8 mouse cellular contexts compared by ENCODE assay signal in genomic region chr8:84902920-84903661, GRCm38 (mm10). TPM values are rescaled to one million over a fixed set of nuclear protein-coding genes. Genes with fewer than 3 reads are reported as not detected.
DNase-seq lines count a peak whose midpoint lies in the region; ATAC-seq and TF ChIP-seq lines count a peak whose summit lies in the region.

No protein-coding gene starts in this region.

- peak overlapping the region; percentile 90 for H3K27ac ChIP-seq in lung, embryonic 15.5 days
- no peak overlapping the region for H3K27ac ChIP-seq in olfactory bulb, adult 2 months (ENCODE audit: insufficient read depth, low read depth, low read length)

- DNase-seq in MN1 (ENCODE audit: low spot score), result peak; percentile 92
- DNase-seq in cerebellum, adult 8-10 months, result peak; percentile 97
- peak; percentile 87 for DNase-seq in forelimb bud, embryonic 11.5 days (ENCODE audit: low read depth, low spot score)
- peak; percentile 78 for DNase-seq in layer of hippocampus, adult 9-10 months (ENCODE audit: low spot score)
- peak; percentile 88 to 90 for DNase-seq in thymus, adult 18-20 months

- peak; percentile 94 for TF ChIP-seq CTCF in olfactory bulb, adult 2 months (IDR thresholded peaks at IDR 0.05; ENCODE audit: insufficient read depth, low read depth, low read length)

- no peak for TF ChIP-seq POLR2A in olfactory bulb, adult 2 months (IDR thresholded peaks at IDR 0.05; ENCODE audit: insufficient read depth, low read depth, low read length)

- no peaks in the 10 kb centered on the region for H3K36me3 ChIP-seq in lung, embryonic 15.5 days

- H3K4me2 ChIP-seq in lung, embryonic 15.5 days, result peak overlapping the region; percentile 99

- H3K27me3 ChIP-seq in lung, embryonic 15.5 days, result no peaks in the 10 kb centered on the region

- peak; percentile 86 to 89 for ATAC-seq in hematopoietic stem cell, adult 5-6 weeks (replicated peaks in 1 of 2; ENCODE audit: insufficient read depth in 1 of 2, low FRiP score in 2 of 2, low TSS enrichment in 1 of 2, low read depth in 1 of 2, poor library complexity in 2 of 2, severe bottlenecking in 2 of 2)
- ATAC-seq in lung, embryonic 15.5 days (ENCODE audit: borderline replicate concordance, extremely low read depth, low FRiP score, low TSS enrichment), result peak; percentile 89

- H3K4me3 ChIP-seq in lung, embryonic 15.5 days, result peak overlapping the region; percentile 73
- H3K4me3 ChIP-seq in olfactory bulb, adult 2 months (ENCODE audit: insufficient read depth, low read depth, low read length), result peak overlapping the region; percentile 58

- H3K9me3 ChIP-seq in lung, embryonic 15.5 days, result no peaks in the 10 kb centered on the region

- peak overlapping the region; percentile 88 for H3K9ac ChIP-seq in lung, embryonic 15.5 days

- under 1% methylated on average over 68 of the region's 68 CpGs for WGBS in lung, embryonic 15.5 days
- WGBS in olfactory bulb, adult 2 months, result under 1% methylated on average over 67 of the region's 68 CpGs

- peaks cover 13% of the 10 kb centered on the region for H3K4me1 ChIP-seq in lung, embryonic 15.5 days
- H3K4me1 ChIP-seq in olfactory bulb, adult 2 months (ENCODE audit: control insufficient read depth, insufficient read depth, low read length), result peaks cover 3% of the 10 kb centered on the region; the same call in 1 of the 2 replicates

RNA-seq across cellular contexts. Expression of gene Klf1, which starts 1.4 kb away (rescaled TPM):
- 4.1 and 30.6 TPM in 2 replicates for total RNA-seq in hematopoietic stem cell, adult 5-6 weeks (2017)
- 1.6 and 3.1 TPM in 2 replicates for polyA plus RNA-seq in lung, embryonic 15.5 days (2015; fragmentation: Nextera tagmentation; extraction: Ambion mirVana)
- polyA plus RNA-seq in olfactory bulb, adult 2 months (2012; ENCODE audit: insufficient read depth, insufficient read length, low replicate concordance, missing spikeins), result not detected in 2 replicates

RNA-seq across cellular contexts. Expression of gene Dnase2a, which starts 5.3 kb away (rescaled TPM):
- 27.8 and 50.0 TPM in 2 replicates for total RNA-seq in hematopoietic stem cell, adult 5-6 weeks (2017)
- polyA plus RNA-seq in lung, embryonic 15.5 days (2015; fragmentation: Nextera tagmentation; extraction: Ambion mirVana), result 14.8 and 15.4 TPM in 2 replicates
- polyA plus RNA-seq in olfactory bulb, adult 2 months (2012; ENCODE audit: insufficient read depth, insufficient read length, low replicate concordance, missing spikeins), result not detected in 2 replicates

RNA-seq across cellular contexts. Expression of gene Gcdh, which starts 9.4 kb away (rescaled TPM):
- total RNA-seq in hematopoietic stem cell, adult 5-6 weeks (2017), result 29.5 and 37.4 TPM in 2 replicates
- polyA plus RNA-seq in lung, embryonic 15.5 days (2015; fragmentation: Nextera tagmentation; extraction: Ambion mirVana), result 34.9 and 35.7 TPM in 2 replicates
- not detected in 2 replicates for polyA plus RNA-seq in olfactory bulb, adult 2 months (2012; ENCODE audit: insufficient read depth, insufficient read length, low replicate concordance, missing spikeins)

RNA-seq across cellular contexts. Expression of gene Syce2, which starts 31.2 kb away (rescaled TPM):
- total RNA-seq in hematopoietic stem cell, adult 5-6 weeks (2017), result 93.5 and 127 TPM in 2 replicates
- polyA plus RNA-seq in lung, embryonic 15.5 days (2015; fragmentation: Nextera tagmentation; extraction: Ambion mirVana), result 69.6 and 72.1 TPM in 2 replicates
- not detected in 2 replicates for polyA plus RNA-seq in olfactory bulb, adult 2 months (2012; ENCODE audit: insufficient read depth, insufficient read length, low replicate concordance, missing spikeins)

RNA-seq across cellular contexts. Expression of gene Mast1, which starts 34.1 kb away (rescaled TPM):
- 0.10 TPM in 1 of 2 replicates, not detected in the other for total RNA-seq in hematopoietic stem cell, adult 5-6 weeks (2017)
- polyA plus RNA-seq in lung, embryonic 15.5 days (2015; fragmentation: Nextera tagmentation; extraction: Ambion mirVana), result 0.49 TPM in 2 replicates
- polyA plus RNA-seq in olfactory bulb, adult 2 months (2012; ENCODE audit: insufficient read depth, insufficient read length, low replicate concordance, missing spikeins), result not detected in 2 replicates

Comparison
In these comparisons a context has a peak if more than half of its experiments do, and no peak if none do; other contexts are left out.
1. RNA of gene Gcdh, which starts 9.4 kb away (polyA plus RNA-seq): 34.9 to 35.7 TPM in lung, embryonic 15.5 days; not detected in olfactory bulb, adult 2 months; every median in the first group is over 10 times any median in the second.
2. Peak in every context shown above with its lines, with median percentiles within 50 percentile points of each other: DNase-seq.